Mouse (Mus musculus) hindbrain, embryonic 11.5 days (tissue): ENCODE data around the gene Olfr1448. TPM values are rescaled to one million over a fixed set of nuclear protein-coding genes. Genes with fewer than 3 reads are reported as not detected.
"Not testable (repeated sequence)": the region's sequence is repeated elsewhere in the genome, so short reads cannot be mapped to it uniquely, and the experiment has no call there.

ENCODE experiments used
- ATAC-seq: fragments of 200-750 bp; cut with Nextera tagmentation; 2 replicates; pipeline ENCODE4 v1.8.0; 2017; ENCODE audit warnings: mild to moderate bottlenecking, moderate TSS enrichment, moderate library complexity; ENCODE audit not compliant: low FRiP score
- DNase-seq: peaks from one replicate; pipeline ENCODE4 v3.0.0-alpha.2; 2015; ENCODE audit warnings: low spot score
- H3K27ac ChIP-seq: fragments of 300-500 bp; sonication (generic); 2 replicates; pipeline ENCODE4 v1.5.1; 2014; ENCODE audit warnings: mild to moderate bottlenecking, low read depth, low read length
- H3K27me3 ChIP-seq: fragments of 300-500 bp; sonication (generic); 2 replicates; pipeline ENCODE4 v1.6.1; 2014; ENCODE audit warnings: mild to moderate bottlenecking, low read length, moderate library complexity, mixed read lengths; ENCODE audit not compliant: control insufficient read depth, insufficient read depth
- H3K36me3 ChIP-seq: fragments of 300-500 bp; sonication (generic); 2 replicates; pipeline ENCODE4 v1.6.1; 2014; ENCODE audit warnings: mild to moderate bottlenecking, low read length, moderate library complexity, mixed read lengths; ENCODE audit not compliant: control insufficient read depth, insufficient read depth
- H3K4me1 ChIP-seq: fragments of 300-500 bp; sonication (generic); replicated peaks from 2 replicates; pipeline ENCODE4 v1.6.1; 2014; ENCODE audit warnings: low read length, mixed read lengths; ENCODE audit not compliant: control insufficient read depth, insufficient read depth
- H3K4me2 ChIP-seq: fragments of 300-500 bp; sonication (generic); replicated peaks from 2 replicates; pipeline ENCODE4 v1.6.1; 2014; ENCODE audit warnings: mild to moderate bottlenecking, low read depth, low read length
- H3K4me3 ChIP-seq: fragments of 300-500 bp; sonication (generic); 2 replicates; pipeline ENCODE4 v1.5.1; 2014; ENCODE audit warnings: low read depth, low read length
- H3K9ac ChIP-seq: fragments of 300-500 bp; sonication (generic); 2 replicates; pipeline ENCODE4 v1.6.1; 2014; ENCODE audit warnings: low read depth, low read length
- H3K9me3 ChIP-seq: fragments of 300-500 bp; sonication (generic); 2 replicates; pipeline ENCODE4 v1.6.1; 2016; ENCODE audit warnings: low read length; ENCODE audit not compliant: control insufficient read depth
- WGBS: fragments of 180-500 bp; shearing (Covaris S2); extraction: QIAGEN DNeasy Blood & Tissue Kit; methylation state at CpG from one replicate; pipeline ENCODE4 v1.1.7; 2014; 5-methylcytosine and 5-hydroxymethylcytosine counted together
- polyA plus RNA-seq: library from polyadenylated mRNA; unstranded; fragments of >200 nt; fragmentation: Nextera tagmentation; extraction: Ambion mirVana; gene quantifications from 2 replicates; pipeline ENCODE4 v1.2.1, GENCODE M21; 2014

Gene Olfr1448
- not detected in 2 replicates for polyA plus RNA-seq

DNA sequence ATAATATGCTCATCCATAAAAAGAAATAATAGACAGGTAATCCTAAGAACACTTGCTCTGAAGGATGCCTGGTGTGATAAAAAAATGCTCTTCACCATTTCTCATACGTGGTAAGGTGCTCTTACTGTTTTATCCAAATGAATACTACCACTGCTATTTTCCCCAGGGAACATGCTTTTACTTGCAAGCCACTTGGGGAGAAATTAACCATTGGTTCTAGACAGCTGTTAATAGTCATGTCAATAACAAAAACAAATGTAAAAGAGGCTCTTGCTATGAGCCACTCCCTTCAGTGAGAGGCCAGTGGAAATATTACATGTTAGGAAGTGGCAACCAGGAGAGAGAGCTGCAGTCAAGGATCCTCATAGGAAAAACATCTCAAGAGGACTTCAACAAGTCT, at the start of gene Olfr1448:
Gene Olfr1448 (minus strand): TSS at position 101 of the 400 bp plus-strand sequence.
- H3K27me3 ChIP-seq = no peaks in the 10 kb centered on the region
- H3K9me3 ChIP-seq = no peaks in the 10 kb centered on the region; the same call in 1 of the 2 replicates
- H3K27ac ChIP-seq = no peak within 1 kb of the TSS
- H3K9ac ChIP-seq = no peak within 1 kb of the TSS
- WGBS = 77% methylated on average over 1 of the region's 1 CpGs
- no peak for ATAC-seq
- no peaks in the 10 kb centered on the region for H3K36me3 ChIP-seq
- H3K4me1 ChIP-seq = no peaks in the 10 kb centered on the region
- no peak for DNase-seq
- no peak within 1 kb of the TSS for H3K4me2 ChIP-seq
- H3K4me3 ChIP-seq = no peak within 1 kb of the TSS

DNA sequence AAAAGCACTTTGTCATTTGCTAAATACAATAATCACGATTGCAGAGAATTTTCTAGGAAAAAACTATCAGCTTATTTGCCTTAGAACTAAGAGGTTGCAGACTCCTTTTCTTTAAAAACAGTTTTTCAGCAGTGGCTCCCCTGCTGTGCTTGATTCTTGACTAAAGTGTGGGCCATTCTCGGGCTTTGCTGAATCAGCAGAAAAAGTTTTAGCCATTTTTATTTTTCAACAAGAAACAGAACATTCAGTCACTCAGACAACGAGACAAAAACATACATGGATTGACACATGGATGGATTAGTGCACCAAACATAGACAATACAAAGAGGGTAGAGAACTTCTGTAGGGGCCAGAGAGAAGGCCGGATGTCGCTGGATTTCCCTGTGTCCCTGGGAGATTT, 45.9 kb upstream of the Olfr1448 start:
- H3K4me3 ChIP-seq, H3K27ac ChIP-seq, ATAC-seq, H3K9ac ChIP-seq, H3K4me1 ChIP-seq, DNase-seq, H3K27me3 ChIP-seq, H3K9me3 ChIP-seq, H3K36me3 ChIP-seq, H3K4me2 ChIP-seq: not testable (repeated sequence)
- WGBS = 81% methylated on average over 5 of the region's 5 CpGs

GRCm38 (mm10) chr19:12949958-12950357, 25.7 kb upstream of the Olfr1448 start, which contains the start of gene Olfr1450:
Gene Olfr1450, plus strand, starts transcription at chr19:12950258.
- no peak within 1 kb of the TSS for H3K4me3 ChIP-seq
- no peak within 1 kb of the TSS for H3K4me2 ChIP-seq
- no peak within 1 kb of the TSS for H3K9ac ChIP-seq
- ATAC-seq = no peak
- H3K27ac ChIP-seq = no peak within 1 kb of the TSS
- no peak for DNase-seq
- H3K36me3 ChIP-seq = no peaks in the 10 kb centered on the region
- 94% methylated on average over 1 of the region's 1 CpGs for WGBS
- no peaks in the 10 kb centered on the region for H3K4me1 ChIP-seq
- peaks cover 4% of the 10 kb centered on the region; the same call in 1 of the 2 replicates for H3K9me3 ChIP-seq
- H3K27me3 ChIP-seq = no peaks in the 10 kb centered on the region

GRCm38 (mm10) chr19:12930540-12930939, 6.3 kb upstream of the Olfr1448 start, which contains the start of gene Olfr1449:
Gene Olfr1449, plus strand, starts transcription at chr19:12930840.
- Histone ChIP-seq H3K27ac (no peak within 1 kb of the TSS), H3K27me3 (no peaks in the 10 kb centered on the region), H3K4me2 (no peak within 1 kb of the TSS), H3K9me3 (no peaks in the 10 kb centered on the region), H3K9ac (no peak within 1 kb of the TSS), H3K36me3 (no peaks in the 10 kb centered on the region), H3K4me3 (no peak within 1 kb of the TSS), H3K4me1 (no peaks in the 10 kb centered on the region)
- ATAC-seq = no peak
- no peak for DNase-seq

- no peaks in the 10 kb centered on the region for H3K36me3 ChIP-seq
These were observed 20.6 kb downstream of the Olfr1448 start, which contains the start of gene Olfr1447 for GRCm38 (mm10) chr19:12903643-12904042. Gene Olfr1447, minus strand, starts transcription at chr19:12903743.

DNA sequence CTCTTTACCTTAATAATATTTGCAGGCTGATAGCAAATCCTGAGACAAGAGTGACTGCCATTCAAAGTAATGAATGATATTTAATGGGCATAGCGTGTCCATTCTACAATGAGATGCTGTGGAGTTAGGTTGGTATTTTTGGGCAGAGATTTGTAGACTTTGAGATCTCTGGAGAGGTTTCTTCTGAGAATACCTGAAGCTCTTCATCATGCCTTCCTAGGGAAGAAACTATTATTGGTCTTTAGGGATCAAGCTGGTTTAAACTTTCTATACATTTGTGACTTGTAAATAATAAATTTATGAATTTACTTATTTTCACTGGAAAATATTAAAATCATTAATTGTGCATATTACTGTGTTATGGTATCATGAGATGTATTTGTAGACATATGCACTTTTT, 30.8 kb downstream of the Olfr1448 start, which contains the start of gene Olfr1446:
Gene Olfr1446 (minus strand): TSS at position 101 of the 400 bp plus-strand sequence.
- H3K4me3 ChIP-seq = no peak within 1 kb of the TSS
- H3K9me3 ChIP-seq = no peaks in the 10 kb centered on the region
- DNase-seq (no peak), ATAC-seq (no peak)
- H3K36me3 ChIP-seq = no peaks in the 10 kb centered on the region
- H3K27ac ChIP-seq = no peak within 1 kb of the TSS
- no peaks in the 10 kb centered on the region for H3K27me3 ChIP-seq
- H3K4me1 ChIP-seq = no peaks in the 10 kb centered on the region
- 86% methylated on average over 1 of the region's 1 CpGs for WGBS
- H3K4me2 ChIP-seq = no peak within 1 kb of the TSS
- no peak within 1 kb of the TSS for H3K9ac ChIP-seq

More at GRCm38 (mm10) chr19:12903643-12904042, 20.6 kb downstream of the Olfr1448 start, which contains the start of gene Olfr1447:
- 86% methylated on average over 1 of the region's 1 CpGs for WGBS
- H3K4me2 ChIP-seq = no peak within 1 kb of the TSS
- no peaks in the 10 kb centered on the region for H3K9me3 ChIP-seq
- ATAC-seq (no peak), DNase-seq (no peak)
- H3K4me1 ChIP-seq = no peaks in the 10 kb centered on the region
- H3K27ac ChIP-seq = no peak within 1 kb of the TSS
- H3K9ac ChIP-seq = no peak within 1 kb of the TSS
- no peak within 1 kb of the TSS for H3K4me3 ChIP-seq
- no peaks in the 10 kb centered on the region for H3K27me3 ChIP-seq

DNA sequence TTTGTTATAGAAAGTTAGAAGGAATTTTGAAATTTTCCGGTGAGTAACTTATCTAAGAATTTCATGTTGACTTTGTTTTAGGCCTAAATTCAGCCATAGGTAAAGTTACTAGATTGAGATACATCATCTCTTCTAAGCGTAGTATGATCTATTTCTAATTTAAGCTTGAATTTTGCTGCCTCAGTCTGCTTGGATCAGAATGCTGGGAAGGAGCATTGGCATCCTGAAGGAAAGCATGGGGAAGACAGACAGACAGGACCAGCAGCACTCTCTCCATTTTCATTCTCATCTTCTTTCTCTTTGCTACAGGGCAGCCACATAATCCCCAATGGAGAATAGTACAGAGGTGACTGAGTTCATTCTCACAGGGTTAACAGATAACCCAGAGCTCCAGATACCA, 40.7 kb downstream of the Olfr1448 start, which contains the start of gene Olfr1445:
Gene Olfr1445 (plus strand): TSS at position 301 of the 400 bp plus-strand sequence.
- 86% methylated on average over 2 of the region's 2 CpGs for WGBS
- DNase-seq (no peak), ATAC-seq (no peak)
- Histone ChIP-seq H3K9me3 (no peaks in the 10 kb centered on the region), H3K4me1 (no peaks in the 10 kb centered on the region), H3K27me3 (no peaks in the 10 kb centered on the region), H3K4me2 (no peak within 1 kb of the TSS), H3K36me3 (no peaks in the 10 kb centered on the region), H3K9ac (no peak within 1 kb of the TSS), H3K27ac (no peak within 1 kb of the TSS), H3K4me3 (no peak within 1 kb of the TSS)

Other genes starting within 250 kb of the Olfr1448 start
- not detected in 2 replicates for gene Olfr1443, start 246.3 kb downstream of the Olfr1448 start, polyA plus RNA-seq
- gene Keg1, start 228.6 kb downstream of the Olfr1448 start, polyA plus RNA-seq = not detected in 2 replicates
- 1.1 and 1.2 TPM in 2 replicates for gene Cntf, start 158.8 kb downstream of the Olfr1448 start, polyA plus RNA-seq
- 12.2 and 15.8 TPM in 2 replicates for gene Zfp91, start 128.3 kb downstream of the Olfr1448 start, polyA plus RNA-seq
- 1.4 TPM in 2 replicates for gene Lpxn, start 128.2 kb downstream of the Olfr1448 start, polyA plus RNA-seq
- not detected in 2 replicates for gene Gm5244, start 77.7 kb downstream of the Olfr1448 start, polyA plus RNA-seq
- gene Olfr1444, start 67.1 kb downstream of the Olfr1448 start, polyA plus RNA-seq = not detected in 2 replicates
- gene Olfr1445, start 40.6 kb downstream of the Olfr1448 start, polyA plus RNA-seq = not detected in 2 replicates
- not detected in 2 replicates for gene Olfr1446, start 30.9 kb downstream of the Olfr1448 start, polyA plus RNA-seq
- not detected in 2 replicates for gene Olfr1447, start 20.7 kb downstream of the Olfr1448 start, polyA plus RNA-seq
- gene Olfr1449, start 6.4 kb upstream of the Olfr1448 start, polyA plus RNA-seq = not detected in 2 replicates
- gene Olfr1450, start 25.8 kb upstream of the Olfr1448 start, polyA plus RNA-seq = not detected in 2 replicates
- gene Olfr1451, start 70.6 kb upstream of the Olfr1448 start, polyA plus RNA-seq = not detected in 2 replicates
- not detected in 2 replicates for gene Olfr1453, start 103.9 kb upstream of the Olfr1448 start, polyA plus RNA-seq
- not detected in 2 replicates for gene Olfr1454, start 136.2 kb upstream of the Olfr1448 start, polyA plus RNA-seq
- gene Olfr1457, start 173.5 kb upstream of the Olfr1448 start, polyA plus RNA-seq = not detected in 2 replicates
- not detected in 2 replicates for gene Olfr1458, start 182.4 kb upstream of the Olfr1448 start, polyA plus RNA-seq
- 0.02 TPM in 1 of 2 replicates, not detected in the other for gene Olfr1459, start 225.1 kb upstream of the Olfr1448 start, polyA plus RNA-seq
- gene Olfr1461, start 238.6 kb upstream of the Olfr1448 start, polyA plus RNA-seq = not detected in 2 replicates